Mouse (Mus musculus) embryonic facial prominence, embryonic 14.5 days (tissue): ENCODE results near the gene Gm3164. TPM values are rescaled to one million over a fixed set of nuclear protein-coding genes. Genes with fewer than 3 reads are reported as not detected.
"Not testable (repeated sequence)": the region's sequence is repeated elsewhere in the genome, so short reads cannot be mapped to it uniquely, and the experiment has no call there.

ENCODE experiments used
- ATAC-seq: fragments of 200-750 bp; cut with Nextera tagmentation; 2 replicates; pipeline ENCODE4 v1.8.0; 2017; ENCODE audit warnings: low read depth, moderate number of reproducible peaks, moderate TSS enrichment
- DNase-seq: peaks from one replicate; pipeline ENCODE4 v3.0.0-alpha.2; 2015; ENCODE audit warnings: low spot score
- H3K27ac ChIP-seq: fragments of 300-500 bp; sonication (generic); replicated peaks from 2 replicates; pipeline ENCODE4 v1.5.1; 2014; ENCODE audit warnings: low read depth, mild to moderate bottlenecking, low read length, moderate library complexity
- H3K27me3 ChIP-seq: fragments of 300-500 bp; sonication (generic); replicated peaks from 2 replicates; pipeline ENCODE4 v1.6.1; 2014; ENCODE audit warnings: low read length; ENCODE audit not compliant: control insufficient read depth, insufficient read depth
- H3K36me3 ChIP-seq: fragments of 300-500 bp; sonication (generic); 2 replicates; pipeline ENCODE4 v1.6.1; 2014; ENCODE audit warnings: low read length, mixed read lengths; ENCODE audit not compliant: control insufficient read depth, insufficient read depth
- H3K4me1 ChIP-seq: fragments of 300-500 bp; sonication (generic); 2 replicates; pipeline ENCODE4 v1.6.1; 2014; ENCODE audit warnings: antibody characterized with exemption, low read length; ENCODE audit not compliant: control insufficient read depth, insufficient read depth
- H3K4me2 ChIP-seq: fragments of 300-500 bp; sonication (generic); 2 replicates; pipeline ENCODE4 v1.6.1; 2014; ENCODE audit warnings: low read depth, mild to moderate bottlenecking, low read length, moderate library complexity, mixed read lengths
- H3K4me3 ChIP-seq: fragments of 300-500 bp; sonication (generic); 2 replicates; pipeline ENCODE4 v1.5.1; 2014; ENCODE audit warnings: low read depth, mild to moderate bottlenecking, low read length
- H3K9ac ChIP-seq: fragments of 300-500 bp; sonication (generic); 2 replicates; pipeline ENCODE4 v1.6.1; 2014; ENCODE audit warnings: low read depth, mild to moderate bottlenecking, low read length, moderate library complexity, mixed read lengths
- H3K9me3 ChIP-seq: fragments of 300-500 bp; sonication (generic); 2 replicates; pipeline ENCODE4 v1.6.1; 2016; ENCODE audit warnings: low read length; ENCODE audit not compliant: control insufficient read depth
- WGBS: fragments of 180-500 bp; shearing (Covaris S2); extraction: QIAGEN DNeasy Blood & Tissue Kit; methylation state at CpG from one replicate; pipeline ENCODE4 v1.1.7; 2014; 5-methylcytosine and 5-hydroxymethylcytosine counted together
- polyA plus RNA-seq: library from polyadenylated mRNA; unstranded; fragments of >200 nt; fragmentation: Nextera tagmentation; extraction: Ambion mirVana; gene quantifications from 2 replicates; pipeline ENCODE4 v1.2.1, GENCODE M21; 2014

Gene Gm3164
- polyA plus RNA-seq, 1 experiment from 2014 or later, result 0.22 TPM

DNA sequence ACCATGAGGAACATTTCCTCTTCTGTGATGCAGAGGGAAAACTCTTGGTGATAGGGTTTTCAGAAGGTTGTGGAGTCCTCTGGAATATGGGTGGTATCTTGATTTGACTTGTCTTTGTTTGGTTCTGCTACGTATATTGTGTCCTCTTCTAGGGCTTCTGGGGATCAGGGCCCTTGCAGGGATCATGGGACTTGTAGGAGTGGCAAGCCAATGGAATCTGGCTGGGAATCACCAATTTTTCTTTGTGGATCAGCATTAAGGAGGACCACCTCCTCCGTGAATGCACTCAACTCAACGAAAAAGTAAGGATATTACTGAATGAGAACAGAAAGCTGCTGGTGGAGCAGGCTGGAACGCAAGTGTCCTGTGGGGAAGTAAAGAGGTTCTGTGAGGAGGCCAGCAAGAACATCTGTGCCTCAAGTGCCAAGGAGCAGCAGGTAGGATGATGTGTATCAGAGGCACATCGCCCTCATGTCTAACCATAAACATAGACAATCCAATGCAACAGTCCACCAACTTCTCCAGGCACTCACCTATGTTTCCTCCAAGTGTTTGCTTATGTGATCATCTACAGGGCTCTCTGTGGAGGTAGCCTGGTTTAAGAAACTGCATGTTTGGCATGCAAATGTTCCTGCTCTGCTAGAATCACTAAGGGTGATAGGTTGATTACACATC lies 15.0 kb upstream of the Gm3164 start:
- not testable (repeated sequence) for H3K4me3 ChIP-seq, H3K4me1 ChIP-seq, H3K27me3 ChIP-seq, ATAC-seq, DNase-seq, H3K36me3 ChIP-seq, H3K9ac ChIP-seq, H3K27ac ChIP-seq, H3K9me3 ChIP-seq, H3K4me2 ChIP-seq
- 84% methylated on average over 5 of the region's 5 CpGs for WGBS

DNA sequence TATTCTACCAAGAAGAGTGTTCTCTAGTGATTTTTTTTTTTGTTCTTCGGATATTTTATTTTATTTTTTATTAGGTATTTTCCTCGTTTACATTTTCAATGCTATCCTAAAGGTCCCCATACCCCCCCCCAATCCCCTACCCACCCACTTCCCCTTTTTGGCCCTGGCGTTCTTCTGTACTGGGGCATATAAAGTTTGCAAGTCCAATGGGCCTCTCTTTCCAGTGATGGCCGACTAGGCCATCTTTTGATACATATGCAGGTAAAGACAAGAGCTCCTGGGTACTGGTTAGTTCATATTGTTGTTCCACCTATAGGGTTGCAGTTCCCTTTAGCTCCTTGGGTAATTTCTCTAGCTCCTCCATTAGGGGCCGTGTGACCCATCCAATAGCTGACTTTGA lies 14.0 kb upstream of the Gm3164 start:
- not testable (repeated sequence) for H3K36me3 ChIP-seq, H3K4me1 ChIP-seq, H3K9me3 ChIP-seq, H3K27ac ChIP-seq, H3K4me3 ChIP-seq, H3K9ac ChIP-seq, ATAC-seq, H3K4me2 ChIP-seq, DNase-seq, H3K27me3 ChIP-seq
- WGBS, result 79% methylated on average over 4 of the region's 5 CpGs

DNA sequence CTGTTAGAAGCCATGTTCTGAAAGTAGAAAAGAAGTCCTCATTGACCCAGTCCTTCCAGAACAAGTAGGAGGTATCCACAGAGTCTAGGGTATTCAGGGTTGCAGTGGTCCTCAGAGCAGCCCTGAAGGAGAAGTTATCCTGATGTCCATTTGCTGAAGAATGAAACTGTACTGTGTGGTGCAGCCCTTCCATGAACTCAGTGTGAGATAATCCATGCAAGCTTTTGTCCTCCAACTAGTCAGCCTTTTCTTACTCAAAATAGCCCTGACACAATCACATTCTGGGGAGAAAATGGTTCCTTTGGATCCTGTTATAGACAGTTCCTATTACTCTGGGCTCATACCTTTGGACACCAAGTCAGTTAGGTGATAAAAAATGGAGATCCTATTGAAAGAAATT lies 11.4 kb upstream of the Gm3164 start:
- H3K27ac ChIP-seq, H3K9me3 ChIP-seq, H3K27me3 ChIP-seq, DNase-seq, ATAC-seq, H3K4me1 ChIP-seq, H3K9ac ChIP-seq, H3K4me3 ChIP-seq, H3K4me2 ChIP-seq, H3K36me3 ChIP-seq: not testable (repeated sequence)

DNA sequence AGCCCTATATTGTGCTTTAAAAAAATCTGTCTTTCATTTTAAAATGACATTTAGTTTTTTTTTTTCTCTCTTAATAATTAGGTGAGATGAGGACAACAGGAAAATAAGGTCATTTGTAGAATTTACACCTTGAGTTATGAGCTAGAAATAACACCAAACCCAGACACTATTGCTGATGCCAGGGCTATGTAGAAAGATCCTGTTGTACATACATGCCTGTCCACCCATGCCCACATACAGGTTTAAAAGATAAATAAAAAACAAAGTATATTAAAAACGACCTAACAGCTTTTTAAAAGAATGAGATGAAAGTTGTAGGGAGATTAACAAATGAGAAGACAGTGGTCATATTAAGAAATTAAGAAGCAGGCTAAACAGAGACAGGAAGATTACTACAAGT lies 5.3 kb upstream of the Gm3164 start:
- ATAC-seq, H3K27me3 ChIP-seq: not testable (repeated sequence)
- 57% methylated on average over 1 of the region's 1 CpGs for WGBS

DNA sequence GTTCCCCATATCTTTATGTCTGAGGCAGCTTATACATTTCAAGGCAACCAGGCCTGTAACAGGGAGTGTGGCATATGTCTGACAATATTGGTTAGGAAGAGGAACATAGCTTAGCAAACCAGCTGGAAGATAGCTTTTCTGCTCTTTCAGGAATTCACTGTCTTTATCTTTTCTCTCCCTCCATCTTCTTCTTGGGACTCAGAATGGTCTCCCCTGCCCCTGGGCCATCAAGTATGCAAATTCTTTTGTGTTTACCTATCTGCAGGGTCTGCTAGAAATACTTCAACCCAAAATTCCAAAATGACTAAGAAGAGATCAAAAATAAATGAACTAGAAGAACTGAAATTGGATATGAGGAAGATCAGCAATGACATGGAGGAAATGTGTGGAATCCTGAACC lies 15.4 kb downstream of the Gm3164 start, which contains the start of gene Gm3173:
Gm3173 (plus strand) TSS at position 301 of the 400 bp plus-strand sequence.
- not testable (repeated sequence) for H3K4me3 ChIP-seq, H3K4me1 ChIP-seq, H3K36me3 ChIP-seq, H3K9me3 ChIP-seq, DNase-seq, H3K27me3 ChIP-seq, H3K4me2 ChIP-seq, H3K9ac ChIP-seq, ATAC-seq, H3K27ac ChIP-seq

More for the DNA sequence above, 5.3 kb upstream of the Gm3164 start:
- H3K4me1 ChIP-seq, H3K36me3 ChIP-seq, H3K9me3 ChIP-seq, H3K4me2 ChIP-seq, DNase-seq, H3K9ac ChIP-seq, H3K4me3 ChIP-seq, H3K27ac ChIP-seq: not testable (repeated sequence)

DNA sequence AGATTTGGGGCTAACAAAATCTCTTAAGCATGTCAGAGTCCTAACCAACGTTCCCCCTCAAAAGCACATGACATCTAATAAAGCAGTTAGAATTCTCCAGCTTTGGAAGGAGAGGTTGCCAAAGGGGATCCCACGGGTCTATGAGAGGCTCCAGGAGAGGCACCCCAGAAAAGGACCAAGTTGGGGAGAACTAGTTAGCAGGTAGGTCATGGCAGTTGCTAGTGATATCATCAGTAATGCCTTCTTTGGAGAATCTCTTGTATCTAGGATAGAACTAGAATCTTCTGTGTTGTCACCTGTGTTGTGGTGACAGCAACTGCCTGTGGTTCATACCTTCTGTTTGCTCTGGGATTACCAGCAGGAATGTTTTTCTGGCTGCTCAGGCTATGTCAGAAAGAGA lies 66.2 kb downstream of the Gm3164 start, which contains the start of gene Gm3182:
Gm3182 (plus strand) TSS at position 301 of the 400 bp plus-strand sequence.
- not testable (repeated sequence) for H3K4me3 ChIP-seq, H3K4me1 ChIP-seq, H3K9ac ChIP-seq, H3K4me2 ChIP-seq, H3K9me3 ChIP-seq, H3K36me3 ChIP-seq, ATAC-seq, H3K27me3 ChIP-seq, H3K27ac ChIP-seq, DNase-seq
- WGBS, result no CpG with 5 or more reads among the region's 2 CpGs

Other genes starting within 250 kb of the Gm3164 start
- 0.19 and 0.21 TPM in 2 replicates for gene Gm2974, start 232.9 kb upstream of the Gm3164 start, polyA plus RNA-seq
- not detected in 2 replicates for gene Gm3138, start 165.8 kb upstream of the Gm3164 start, polyA plus RNA-seq
- not detected in 2 replicates for gene Gm3149, start 98.2 kb upstream of the Gm3164 start, polyA plus RNA-seq
- 0.11 TPM in 1 of 2 replicates, not detected in the other for gene 2610042L04Rik, start 80.7 kb upstream of the Gm3164 start, polyA plus RNA-seq
- gene Gm3159, start 17.9 kb upstream of the Gm3164 start, polyA plus RNA-seq, result not detected in 2 replicates
- not detected in 2 replicates for gene Gm3173, start 15.5 kb downstream of the Gm3164 start, polyA plus RNA-seq
- not detected in 2 replicates for gene Gm3182, start 66.3 kb downstream of the Gm3164 start, polyA plus RNA-seq
- gene Gm3047, start 140.0 kb downstream of the Gm3164 start, polyA plus RNA-seq, result not detected in 2 replicates
- not detected in 2 replicates for gene Gm8159, start 216.9 kb downstream of the Gm3164 start, polyA plus RNA-seq
- not detected in 2 replicates for gene Gm3239, start 248.7 kb downstream of the Gm3164 start, polyA plus RNA-seq